Mouse (Mus musculus): ENCODE results near the gene Col4a6. TPM values are rescaled to one million over a fixed set of nuclear protein-coding genes. Genes with fewer than 3 reads are reported as not detected.

Col4a6 gene
- polyA plus RNA-seq, 1 experiment from 2014 or later: 2.3 TPM

GRCm38 (mm10) chrX:141157626-141158025 lies 316.2 kb downstream of the Col4a6 start:
- 55% methylated on average over 4 of the region's 4 CpGs for WGBS
- TF ChIP-seq CTCF (IDR thresholded peaks at IDR 0.05; ENCODE audit: low read depth): no peak
- Histone ChIP-seq H3K27me3 (ENCODE audit: insufficient read depth, low read length) (no peaks in the 10 kb centered on the region), H3K9me3 (replicated peaks; ENCODE audit: low read length) (no peaks in the 10 kb centered on the region), H3K4me1 (replicated peaks; ENCODE audit: insufficient read depth, low read length) (no peaks in the 10 kb centered on the region), H3K9ac (ENCODE audit: low read depth, low read length) (no peak overlapping the region), H3K4me2 (ENCODE audit: low read length) (no peak overlapping the region), H3K27ac (no peak overlapping the region), H3K4me3 (replicated peaks; ENCODE audit: low read depth, low read length) (no peak overlapping the region), H3K36me3 (ENCODE audit: insufficient read depth, low read length) (no peaks in the 10 kb centered on the region)
- ATAC-seq (replicated peaks; ENCODE audit: low FRiP score, low read depth) (no peak), DNase-seq (ENCODE audit: low spot score) (no peak)

DNA sequence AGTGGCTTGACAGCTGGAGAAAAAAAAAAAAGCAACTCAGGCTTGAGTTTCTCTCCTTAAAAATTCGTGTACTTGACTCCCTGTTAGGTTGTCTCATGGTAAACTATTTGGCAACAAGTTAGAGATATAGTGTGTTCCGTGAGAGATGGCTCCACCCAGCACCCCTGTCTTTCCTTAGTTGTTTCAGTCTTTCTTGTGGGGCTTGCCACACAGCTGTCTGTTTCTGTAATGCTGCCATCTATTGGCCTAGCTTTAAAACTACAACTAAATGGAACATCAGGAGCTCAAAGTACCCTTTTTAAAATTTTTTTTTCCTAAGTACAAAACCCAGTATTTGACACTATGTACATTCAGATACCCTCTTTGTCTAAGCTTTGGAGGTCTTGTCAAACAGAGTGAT lies 317.2 kb downstream of the Col4a6 start:
- Histone ChIP-seq H3K27ac (no peak overlapping the region), H3K9me3 (replicated peaks; ENCODE audit: low read length) (no peaks in the 10 kb centered on the region), H3K27me3 (ENCODE audit: insufficient read depth, low read length) (no peaks in the 10 kb centered on the region), H3K4me2 (ENCODE audit: low read length) (no peak overlapping the region), H3K36me3 (ENCODE audit: insufficient read depth, low read length) (no peaks in the 10 kb centered on the region), H3K9ac (ENCODE audit: low read depth, low read length) (no peak overlapping the region), H3K4me1 (replicated peaks; ENCODE audit: insufficient read depth, low read length) (no peaks in the 10 kb centered on the region), H3K4me3 (replicated peaks; ENCODE audit: low read depth, low read length) (no peak overlapping the region)
- TF ChIP-seq CTCF (IDR thresholded peaks at IDR 0.05; ENCODE audit: low read depth): peak; percentile 70
- 10% methylated on average over 2 of the region's 2 CpGs for WGBS
- DNase-seq (ENCODE audit: low spot score): peak; percentile 70
- no peak for ATAC-seq (replicated peaks; ENCODE audit: low FRiP score, low read depth)

DNA sequence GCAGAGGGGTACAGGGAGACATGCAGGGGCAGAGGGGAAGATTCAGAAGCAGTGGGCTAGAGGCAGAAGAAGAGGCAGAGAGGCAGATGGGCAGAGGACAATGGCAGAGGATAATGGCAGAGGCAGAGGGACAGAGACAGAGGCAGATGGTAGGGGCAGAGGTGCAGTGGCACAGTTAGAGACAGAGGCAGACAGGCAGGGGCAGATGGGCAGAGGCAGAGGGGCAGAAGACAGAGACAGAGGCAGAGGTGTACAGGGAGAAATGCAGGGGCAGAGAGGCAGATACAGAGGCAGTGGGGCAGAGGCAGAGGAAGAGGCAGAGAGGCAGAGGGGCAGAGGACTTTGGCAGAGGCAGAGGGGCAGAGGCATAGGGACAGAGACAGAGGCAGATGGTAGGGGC lies 322.7 kb downstream of the Col4a6 start:
- Histone ChIP-seq H3K4me2 (ENCODE audit: low read length) (no peak overlapping the region), H3K36me3 (ENCODE audit: insufficient read depth, low read length) (no peaks in the 10 kb centered on the region), H3K9ac (ENCODE audit: low read depth, low read length) (no peak overlapping the region), H3K27ac (no peak overlapping the region), H3K4me1 (replicated peaks; ENCODE audit: insufficient read depth, low read length) (no peaks in the 10 kb centered on the region), H3K9me3 (replicated peaks; ENCODE audit: low read length) (no peaks in the 10 kb centered on the region), H3K4me3 (replicated peaks; ENCODE audit: low read depth, low read length) (no peak overlapping the region), H3K27me3 (ENCODE audit: insufficient read depth, low read length) (no peaks in the 10 kb centered on the region)
- no peak for TF ChIP-seq CTCF (IDR thresholded peaks at IDR 0.05; ENCODE audit: low read depth)
- DNase-seq (ENCODE audit: low spot score) (no peak), ATAC-seq (replicated peaks; ENCODE audit: low FRiP score, low read depth) (no peak)

GRCm38 (mm10) chrX:141150290-141150689 lies 323.6 kb downstream of the Col4a6 start:
- DNase-seq (ENCODE audit: low spot score) (no peak), ATAC-seq (replicated peaks; ENCODE audit: low FRiP score, low read depth) (0 out of 2 replicates have a peak, but pooled peaks have one; percentile 40)
- H3K36me3 ChIP-seq (ENCODE audit: insufficient read depth, low read length): no peaks in the 10 kb centered on the region
- no peak overlapping the region for H3K4me2 ChIP-seq (ENCODE audit: low read length)
- H3K9ac ChIP-seq (ENCODE audit: low read depth, low read length): no peak overlapping the region
- H3K27me3 ChIP-seq (ENCODE audit: insufficient read depth, low read length): no peaks in the 10 kb centered on the region
- no peak for TF ChIP-seq CTCF (IDR thresholded peaks at IDR 0.05; ENCODE audit: low read depth)
- no peak overlapping the region for H3K27ac ChIP-seq
- H3K4me3 ChIP-seq (replicated peaks; ENCODE audit: low read depth, low read length): no peak overlapping the region
- H3K4me1 ChIP-seq (replicated peaks; ENCODE audit: insufficient read depth, low read length): no peaks in the 10 kb centered on the region
- H3K9me3 ChIP-seq (replicated peaks; ENCODE audit: low read length): no peaks in the 10 kb centered on the region

DNA sequence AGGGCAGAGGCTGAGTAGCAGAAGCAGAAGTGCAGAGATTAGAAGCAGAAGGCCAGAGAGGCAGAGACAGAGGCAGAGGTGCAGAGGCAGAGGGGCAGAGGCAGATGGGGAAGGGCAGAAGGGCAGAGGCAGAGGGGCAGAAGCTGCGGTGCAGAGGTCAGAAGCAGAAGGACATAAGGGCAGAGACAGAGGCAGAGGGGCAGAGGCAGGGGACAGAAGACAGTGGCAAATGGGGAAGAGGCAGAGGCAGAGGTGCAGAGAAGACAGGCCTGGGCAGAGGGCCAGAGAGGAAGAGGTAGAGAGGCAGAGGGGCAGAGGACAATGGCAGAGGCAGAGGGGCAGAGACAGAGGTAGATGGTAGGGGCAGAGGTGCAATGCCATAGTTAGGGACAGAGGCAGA lies 324.2 kb downstream of the Col4a6 start:
- no peak overlapping the region for H3K27ac ChIP-seq
- ATAC-seq (replicated peaks; ENCODE audit: low FRiP score, low read depth): no peak
- no peaks in the 10 kb centered on the region for H3K27me3 ChIP-seq (ENCODE audit: insufficient read depth, low read length)
- H3K4me1 ChIP-seq (replicated peaks; ENCODE audit: insufficient read depth, low read length): no peaks in the 10 kb centered on the region
- no peak overlapping the region for H3K9ac ChIP-seq (ENCODE audit: low read depth, low read length)
- H3K4me2 ChIP-seq (ENCODE audit: low read length): no peak overlapping the region
- H3K9me3 ChIP-seq (replicated peaks; ENCODE audit: low read length): no peaks in the 10 kb centered on the region
- H3K36me3 ChIP-seq (ENCODE audit: insufficient read depth, low read length): no peaks in the 10 kb centered on the region
- no peak overlapping the region for H3K4me3 ChIP-seq (replicated peaks; ENCODE audit: low read depth, low read length)
- no peak for TF ChIP-seq CTCF (IDR thresholded peaks at IDR 0.05; ENCODE audit: low read depth)
- WGBS: 64% methylated on average over 1 of the region's 1 CpGs
- no peak for DNase-seq (ENCODE audit: low spot score)

Other genes with a start within 250 kb of the Col4a6 start
- gene Col4a5, start 1.3 kb upstream of the Col4a6 start, polyA plus RNA-seq (2015; fragmentation: Nextera tagmentation; extraction: Ambion mirVana): 25.1 and 25.8 TPM in 2 replicates